Mouse (Mus musculus) heart, adult 11 months (tissue): Measurements from ENCODE around the gene Vps52.

Experiments used
- DNase-seq: peaks from one replicate; pipeline ENCODE4 v3.0.0; 2022

Gene Vps52

GRCm38 (mm10) chr17:33920282-33921097, 35.1 kb upstream of the Vps52 start:
- peak; percentile 98 for DNase-seq

GRCm38 (mm10) chr17:33921361-33921760, 34.3 kb upstream of the Vps52 start:
- DNase-seq, result peak; percentile 90

DNA sequence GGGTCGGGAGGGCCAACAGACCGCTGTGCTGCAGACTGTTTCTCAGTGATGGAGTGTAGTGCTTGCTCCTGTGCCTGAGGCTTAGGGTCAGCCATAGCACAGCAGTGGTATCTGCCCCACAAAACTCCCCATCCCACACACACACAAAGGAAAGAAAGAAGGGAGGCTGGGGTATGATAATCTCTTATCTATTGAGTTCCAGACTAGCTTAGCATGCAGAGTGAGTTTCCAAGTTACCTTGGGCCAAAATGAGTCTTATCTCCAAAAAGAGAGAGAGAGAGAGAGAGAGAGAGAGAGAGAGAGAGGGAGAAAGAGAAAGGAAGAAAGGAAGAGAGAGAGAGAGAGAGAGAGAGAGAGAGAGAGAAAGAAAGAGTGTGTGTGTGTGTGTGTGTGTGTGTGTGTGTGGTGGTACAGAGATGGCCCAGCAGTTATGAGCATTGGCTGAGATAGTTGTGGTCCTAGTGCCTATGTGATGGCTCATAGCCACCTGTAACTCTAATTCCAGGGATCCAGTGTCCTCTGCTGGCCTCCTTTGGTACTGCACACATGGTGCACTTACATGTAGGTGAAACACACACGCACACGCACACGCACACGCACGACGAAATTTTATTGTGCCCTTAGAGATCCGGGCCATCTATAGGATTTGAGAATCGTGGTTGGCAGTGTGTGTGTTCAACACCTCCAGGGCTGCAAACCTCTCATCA, 30.9 kb upstream of the Vps52 start:
- DNase-seq, result no peak

GRCm38 (mm10) chr17:33925406-33926116, 30.1 kb upstream of the Vps52 start:
- DNase-seq, result peak; percentile 92

GRCm38 (mm10) chr17:33926207-33926932, 29.2 kb upstream of the Vps52 start:
- peak; percentile 91 for DNase-seq

GRCm38 (mm10) chr17:33928251-33928947, 27.2 kb upstream of the Vps52 start:
- DNase-seq, result peak; percentile 92

DNA sequence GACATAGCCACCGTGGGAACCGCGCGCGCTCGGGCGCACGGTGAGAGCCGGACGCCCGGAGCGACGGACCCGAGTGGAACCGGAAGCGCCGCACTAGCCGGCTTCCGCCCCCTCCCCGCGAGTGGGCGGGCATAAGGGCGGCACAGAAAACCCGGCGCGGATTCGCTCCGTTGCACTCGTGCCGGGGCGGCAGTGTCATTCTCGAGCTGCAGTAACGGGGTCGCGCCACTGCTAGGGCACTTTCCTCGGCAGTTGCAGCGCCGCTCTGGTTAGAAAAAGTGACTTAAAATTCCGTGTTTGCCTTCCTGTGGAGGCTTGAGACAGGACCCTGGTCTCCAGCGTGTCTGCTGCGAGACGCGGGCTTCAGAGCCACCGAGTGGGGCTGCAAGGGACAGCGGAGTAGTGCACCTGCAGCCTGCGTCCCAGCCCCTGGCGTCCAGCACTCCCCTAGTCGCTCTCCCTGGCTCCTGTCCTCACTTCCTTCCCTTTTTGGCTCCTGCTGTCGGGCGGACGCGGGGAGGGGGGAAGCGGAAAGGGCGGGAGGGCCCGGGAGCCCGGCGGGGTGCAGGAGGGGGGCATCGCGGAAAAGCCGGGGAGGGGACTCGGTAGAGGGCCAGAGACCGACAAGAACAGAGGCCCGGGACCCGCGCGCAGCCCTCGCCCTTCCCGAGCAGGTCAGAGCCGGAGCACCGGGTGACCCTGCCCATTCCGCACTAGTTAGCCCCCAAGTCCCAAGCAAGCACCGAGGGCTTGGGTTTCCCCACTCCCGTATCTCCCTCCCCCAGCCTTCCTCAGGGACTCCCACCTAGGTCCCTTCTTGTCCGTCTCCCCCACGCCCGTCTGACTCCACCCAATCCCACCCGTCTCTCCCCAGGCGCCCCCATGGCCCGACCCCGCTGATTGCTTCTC, 26.0 kb upstream of the Vps52 start, which contains the start of gene Rgl2:
TSS of gene Rgl2 (plus strand) at position 173 of the 909 bp plus-strand sequence.
- peak; percentile 99 for DNase-seq

DNA sequence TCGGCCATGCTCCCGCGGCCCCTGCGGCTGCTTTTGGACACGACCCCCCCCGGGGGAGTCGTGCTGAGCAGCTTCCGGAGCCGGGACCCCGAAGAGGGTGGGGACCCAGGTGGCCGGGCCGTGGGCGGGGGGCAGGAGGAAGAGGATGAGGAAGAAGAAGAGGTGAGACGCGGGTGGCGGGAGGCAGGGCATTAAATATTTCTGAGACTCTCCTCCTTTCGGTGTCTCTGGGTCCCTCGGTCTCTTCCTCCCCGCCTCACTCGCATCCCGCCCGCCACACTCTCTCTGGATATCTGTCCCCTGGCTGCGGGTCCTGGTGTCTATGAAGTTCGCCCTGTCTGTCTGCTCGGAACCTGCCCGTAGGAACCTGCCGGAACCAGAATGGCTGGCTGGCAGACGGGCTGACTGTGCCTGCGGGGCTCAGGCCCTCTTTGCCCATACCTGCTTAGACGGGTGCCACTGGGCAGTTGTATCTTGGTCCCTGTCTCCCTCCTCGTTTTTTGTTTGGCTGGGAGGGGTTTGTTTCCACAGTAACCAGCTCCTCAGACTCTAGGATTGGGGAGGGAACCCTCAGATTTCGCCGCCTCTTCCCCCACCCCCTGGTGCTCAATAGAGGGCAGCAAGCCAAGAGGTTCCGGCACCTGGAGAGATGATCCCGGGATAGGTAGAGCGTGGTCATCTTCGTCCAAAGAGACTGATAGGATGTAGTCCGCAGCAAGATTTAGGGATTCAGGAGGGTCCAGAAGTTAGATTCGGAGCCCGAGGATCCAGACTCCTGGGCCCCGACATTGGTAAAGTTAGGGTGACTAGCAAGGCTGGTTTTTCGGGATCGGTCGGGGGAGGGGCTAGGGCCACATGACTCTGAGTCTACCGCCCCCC, 25.1 kb upstream of the Vps52 start:
- DNase-seq, result peak; percentile 98

DNA sequence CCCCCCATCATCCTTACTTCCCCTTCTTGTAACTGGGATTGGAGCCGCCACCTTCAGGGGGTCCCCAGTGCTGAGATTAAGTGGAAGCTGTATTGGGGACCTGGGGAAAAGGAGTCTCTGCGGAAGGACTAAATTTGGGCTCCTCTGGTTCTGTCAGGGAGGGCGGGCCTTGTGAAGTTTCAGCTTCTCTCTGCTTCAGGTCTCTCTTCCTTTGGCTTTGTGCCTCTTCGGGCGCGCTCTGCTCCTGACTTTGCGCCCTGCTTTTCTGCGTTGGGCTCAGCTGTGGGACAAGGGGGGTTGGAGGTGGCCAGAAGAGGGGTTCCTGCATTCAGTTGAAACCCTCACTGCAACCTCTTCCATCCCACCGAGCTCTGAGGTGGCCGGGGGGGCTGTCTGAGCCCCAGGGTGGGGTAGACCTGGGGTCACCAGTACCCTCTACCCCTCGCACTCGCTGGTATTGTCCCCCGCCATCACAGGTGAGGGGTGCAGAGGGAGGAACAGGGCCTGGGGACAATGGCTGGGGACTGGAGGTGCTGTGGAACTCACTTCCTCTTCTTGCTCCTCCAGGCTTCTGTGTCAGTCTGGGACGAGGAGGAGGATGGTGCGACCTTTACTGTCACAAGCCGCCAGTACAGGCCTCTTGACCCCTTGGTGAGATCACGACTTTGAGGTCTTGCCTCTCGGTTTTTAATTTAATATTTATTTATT, 24.3 kb upstream of the Vps52 start:
- DNase-seq, result peak; percentile 96

DNA sequence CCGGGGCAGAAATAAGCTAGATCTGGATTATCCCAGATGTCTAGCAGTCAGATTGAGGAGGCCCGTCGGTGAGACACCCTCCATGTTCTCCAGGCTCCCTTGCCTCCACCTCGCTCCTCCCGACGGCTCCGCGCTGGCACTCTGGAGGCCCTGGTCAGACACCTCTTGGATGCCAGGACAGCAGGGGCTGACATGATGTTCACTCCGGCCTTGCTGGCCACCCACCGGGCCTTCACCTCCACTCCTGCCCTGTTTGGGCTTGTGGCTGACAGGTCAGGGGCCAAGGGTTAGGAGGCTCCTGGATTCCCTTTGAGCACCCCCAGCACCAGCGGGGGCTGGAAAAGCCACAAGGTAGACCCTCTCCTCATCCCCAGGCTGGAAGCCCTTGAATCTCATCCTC, 23.7 kb upstream of the Vps52 start:
- DNase-seq, result peak; percentile 93

DNA sequence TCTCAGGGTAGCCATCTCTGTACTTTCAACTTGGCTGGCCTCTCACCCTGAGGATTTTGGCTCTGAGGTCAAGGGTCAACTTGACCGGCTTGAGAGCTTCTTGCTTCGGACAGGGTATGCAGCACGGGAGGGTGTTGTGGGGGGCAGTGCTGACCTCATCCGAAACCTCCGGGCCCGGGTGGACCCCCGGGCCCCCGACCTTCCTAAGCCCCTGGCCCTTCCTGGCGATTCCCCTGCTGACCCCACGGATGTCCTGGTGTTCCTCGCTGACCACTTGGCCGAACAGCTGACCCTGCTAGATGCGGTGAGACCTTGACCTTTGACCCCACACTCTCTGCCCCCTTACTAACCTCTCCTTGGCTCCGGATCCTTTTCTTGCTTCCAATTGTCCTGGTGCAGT, 23.2 kb upstream of the Vps52 start:
- peak; percentile 93 for DNase-seq

GRCm38 (mm10) chr17:33932970-33933369, 22.6 kb upstream of the Vps52 start:
- DNase-seq, result peak; percentile 91

GRCm38 (mm10) chr17:33935422-33936055, 20.1 kb upstream of the Vps52 start:
- peak; percentile 91 for DNase-seq

GRCm38 (mm10) chr17:33936993-33937392, 18.6 kb upstream of the Vps52 start:
- DNase-seq, result peak; percentile 90

GRCm38 (mm10) chr17:33938783-33939182, 16.8 kb upstream of the Vps52 start:
- no peak for DNase-seq

DNA sequence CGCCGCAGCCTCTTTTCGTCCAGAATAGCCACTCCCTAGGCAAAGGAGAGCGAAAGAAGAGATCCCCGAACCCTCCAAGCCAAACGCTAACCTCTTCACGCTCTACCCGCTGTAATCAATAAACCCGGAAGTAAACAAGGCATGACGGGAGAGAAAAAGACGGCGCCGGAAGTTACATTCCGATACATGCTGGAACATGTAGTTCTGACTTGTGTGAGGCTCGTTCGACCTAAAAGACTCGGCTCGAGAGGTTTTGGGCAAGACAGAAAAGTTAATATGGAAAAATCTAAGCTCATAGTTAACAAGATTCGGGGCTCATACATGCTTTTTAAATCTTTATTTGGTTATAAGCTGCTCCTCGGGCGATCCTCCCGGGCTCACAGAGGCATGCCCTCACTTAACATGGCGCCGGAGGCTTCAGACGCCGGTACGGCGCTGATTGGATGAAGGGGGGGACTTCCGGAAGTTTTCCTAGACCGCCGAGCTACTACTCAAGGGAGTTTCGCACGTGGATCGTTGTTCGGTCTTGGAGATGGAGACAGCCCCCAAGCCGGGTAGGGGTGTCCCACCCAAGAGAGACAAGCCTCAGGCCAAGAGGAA, 15.3 kb upstream of the Vps52 start, which contains the start of the genes Pfdn6 and Wdr46:
TSS of gene Pfdn6 (minus strand) at position 138 of the 600 bp plus-strand sequence.
TSS of gene Wdr46 (plus strand) at position 455 of the 600 bp plus-strand sequence.
- DNase-seq, result peak; percentile 98

DNA sequence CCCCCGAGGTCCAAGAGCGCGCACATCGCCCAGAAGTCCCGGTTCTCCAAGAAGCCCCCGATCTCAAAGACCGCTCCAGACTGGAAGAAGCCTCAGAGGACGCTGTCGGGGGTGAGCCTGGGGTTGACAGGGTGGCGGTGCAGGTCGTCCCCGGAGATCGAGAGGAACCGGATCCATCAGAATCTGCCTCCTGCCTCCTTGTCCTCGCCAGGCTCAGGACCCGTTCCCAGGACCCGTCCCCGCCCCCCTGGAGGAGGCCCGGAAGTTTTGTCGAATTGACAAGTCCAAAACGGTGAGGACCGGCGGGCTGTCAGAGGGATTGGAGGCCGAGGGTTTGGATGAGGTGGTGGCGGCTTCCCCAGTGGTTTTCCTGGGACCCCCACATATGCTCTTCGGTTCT, 14.6 kb upstream of the Vps52 start:
- no peak for DNase-seq

GRCm38 (mm10) chr17:33941381-33941780, 14.2 kb upstream of the Vps52 start:
- DNase-seq, result peak; percentile 91
